Mouse (Mus musculus) embryo, embryonic 11.5 days (tissue): ENCODE measurements around the gene Gm10600.
"Not testable (repeated sequence)": the region's sequence is repeated elsewhere in the genome, so short reads cannot be mapped to it uniquely, and the experiment has no call there.

Experiments
- DNase-seq: peaks from one replicate; pipeline ENCODE4 v3.0.0-alpha.2; 2012; ENCODE audit warnings: low read depth, low spot score

Gene Gm10600

GRCm38 (mm10) chr4:42240339-42240738, at the start of gene Gm10600:
Gene Gm10600 (plus strand): TSS chr4:42240639.
- not testable (repeated sequence) for DNase-seq

- not testable (repeated sequence) for DNase-seq
Measured at GRCm38 (mm10) chr4:42255467-42255866, 15.0 kb downstream of the Gm10600 start, which contains the start of gene Ccl21b. Gene Ccl21b (plus strand): TSS chr4:42255767.
